Mouse (Mus musculus): ENCODE results near the gene Misp. TPM values are rescaled to one million over a fixed set of nuclear protein-coding genes. Genes with fewer than 3 reads are reported as not detected.

Misp gene
- polyA plus RNA-seq, 1 experiment = not detected

DNA sequence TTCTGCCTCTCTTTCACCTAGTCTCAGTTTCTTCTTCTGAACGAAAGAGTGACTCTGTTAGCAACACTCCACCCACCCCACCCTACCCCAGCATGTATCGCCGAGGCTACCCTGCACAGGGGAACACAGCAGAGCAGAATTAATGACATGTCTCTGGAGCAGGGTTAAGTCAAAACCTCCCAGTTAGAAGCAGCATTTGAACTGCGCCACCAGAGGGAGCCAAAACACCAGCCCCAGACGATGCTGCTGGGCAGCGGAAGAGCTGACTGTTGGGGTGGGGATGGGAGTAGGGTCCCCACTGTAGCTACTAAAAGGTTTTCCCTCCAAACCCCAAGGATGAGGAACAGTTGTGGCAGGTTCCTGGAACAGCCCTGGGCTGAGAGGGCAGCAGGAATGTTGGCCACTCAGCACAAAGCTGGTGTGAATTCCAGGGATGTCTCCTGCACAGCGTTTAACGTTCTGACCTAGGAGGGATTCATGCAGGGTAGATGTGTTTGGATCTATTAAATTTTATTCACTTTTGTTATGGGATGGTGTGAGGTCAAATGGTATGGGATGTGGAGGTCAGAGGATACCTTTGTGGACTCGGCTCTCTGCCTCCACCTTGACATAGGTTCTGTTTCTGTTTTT, 14.1 kb downstream of the Misp start:
- no peak overlapping the region for H3K4me3 ChIP-seq (ENCODE audit: insufficient read depth, low read length)
- no peak overlapping the region for H3K27ac ChIP-seq (ENCODE audit: insufficient read depth, low read length)
- no peaks in the 10 kb centered on the region for H3K4me1 ChIP-seq (ENCODE audit: control insufficient read depth, insufficient read depth, low read length)
- TF ChIP-seq POLR2A (IDR thresholded peaks at IDR 0.05; ENCODE audit: low read depth, low read length) (no peak), CTCF (IDR thresholded peaks at IDR 0.05; ENCODE audit: borderline replicate concordance, insufficient read depth, low read length) (peak; percentile 92)

DNA sequence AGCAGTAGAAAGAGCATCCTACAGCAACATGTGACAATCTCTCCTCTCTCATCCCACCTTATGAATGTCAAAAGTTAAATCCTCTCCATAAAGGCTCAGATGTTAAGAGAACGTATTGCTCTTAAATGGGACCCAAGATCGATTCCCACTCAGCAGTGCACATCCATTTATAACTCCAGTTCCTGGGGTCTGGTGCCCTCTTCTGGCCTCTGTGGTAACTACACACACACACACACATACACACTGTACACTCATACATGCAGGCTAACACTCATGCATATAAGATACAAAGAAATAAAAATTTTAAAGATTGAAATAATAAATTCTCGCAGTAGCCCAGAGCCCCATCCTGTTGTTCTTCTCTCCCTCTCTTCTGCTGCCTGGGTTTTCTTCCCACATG, 16.1 kb downstream of the Misp start:
- no peak for TF ChIP-seq POLR2A (IDR thresholded peaks at IDR 0.05; ENCODE audit: low read depth, low read length)
- TF ChIP-seq CTCF (IDR thresholded peaks at IDR 0.05; ENCODE audit: borderline replicate concordance, insufficient read depth, low read length) = no peak
- H3K4me3 ChIP-seq (ENCODE audit: insufficient read depth, low read length) = no peak overlapping the region
- H3K4me1 ChIP-seq (ENCODE audit: control insufficient read depth, insufficient read depth, low read length) = no peaks in the 10 kb centered on the region
- H3K27ac ChIP-seq (ENCODE audit: insufficient read depth, low read length) = no peak overlapping the region

DNA sequence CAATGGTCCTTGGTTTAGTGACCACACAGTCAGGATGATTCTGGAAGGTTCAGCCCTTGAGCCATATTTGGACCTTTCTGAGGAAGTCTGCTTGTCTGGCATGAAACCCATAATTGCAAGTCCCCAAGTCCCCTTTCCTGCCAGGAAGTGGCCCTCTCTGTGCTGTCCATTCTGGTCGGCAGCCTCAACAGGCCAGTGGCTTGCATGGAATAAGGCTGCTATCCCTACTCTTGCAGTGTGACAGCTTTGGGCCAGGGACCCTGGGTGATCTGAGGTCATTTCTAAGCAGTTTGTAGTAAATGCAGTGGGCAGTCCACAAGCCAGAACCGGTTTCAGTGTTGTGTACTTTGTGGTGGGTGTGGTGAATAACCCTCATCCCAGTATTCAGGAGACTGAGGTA, 17.4 kb downstream of the Misp start:
- H3K4me3 ChIP-seq (ENCODE audit: insufficient read depth, low read length) = no peak overlapping the region
- TF ChIP-seq POLR2A (IDR thresholded peaks at IDR 0.05; ENCODE audit: low read depth, low read length) (no peak), CTCF (IDR thresholded peaks at IDR 0.05; ENCODE audit: borderline replicate concordance, insufficient read depth, low read length) (no peak)
- H3K4me1 ChIP-seq (ENCODE audit: control insufficient read depth, insufficient read depth, low read length) = no peaks in the 10 kb centered on the region
- no peak overlapping the region for H3K27ac ChIP-seq (ENCODE audit: insufficient read depth, low read length)

DNA sequence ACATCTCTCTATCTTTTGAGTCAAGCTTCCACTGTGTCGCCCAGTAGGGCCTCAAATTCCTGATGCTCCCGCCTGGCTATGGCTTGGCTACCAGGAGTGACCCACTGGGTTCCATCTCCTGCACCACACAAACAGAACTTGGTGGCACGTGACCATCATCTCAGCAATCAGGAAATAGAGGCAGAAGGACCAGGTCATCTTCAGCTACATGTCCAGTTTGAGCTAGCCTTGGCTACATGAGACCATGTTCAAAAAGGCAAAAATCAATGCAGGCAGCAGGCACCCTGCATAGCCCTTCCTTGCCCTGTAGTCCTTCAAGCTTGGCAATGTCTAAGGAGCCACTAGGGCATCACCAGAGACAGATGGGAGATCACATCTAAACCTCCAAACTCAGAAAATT, 19.3 kb downstream of the Misp start:
- TF ChIP-seq CTCF (IDR thresholded peaks at IDR 0.05; ENCODE audit: borderline replicate concordance, insufficient read depth, low read length) = no peak
- TF ChIP-seq POLR2A (IDR thresholded peaks at IDR 0.05; ENCODE audit: low read depth, low read length) = no peak
- peak overlapping the region; percentile 91 for H3K27ac ChIP-seq (ENCODE audit: insufficient read depth, low read length)
- no peaks in the 10 kb centered on the region; the same call in 1 of the 2 replicates for H3K4me1 ChIP-seq (ENCODE audit: control insufficient read depth, insufficient read depth, low read length)
- H3K4me3 ChIP-seq (ENCODE audit: insufficient read depth, low read length) = no peak overlapping the region

DNA sequence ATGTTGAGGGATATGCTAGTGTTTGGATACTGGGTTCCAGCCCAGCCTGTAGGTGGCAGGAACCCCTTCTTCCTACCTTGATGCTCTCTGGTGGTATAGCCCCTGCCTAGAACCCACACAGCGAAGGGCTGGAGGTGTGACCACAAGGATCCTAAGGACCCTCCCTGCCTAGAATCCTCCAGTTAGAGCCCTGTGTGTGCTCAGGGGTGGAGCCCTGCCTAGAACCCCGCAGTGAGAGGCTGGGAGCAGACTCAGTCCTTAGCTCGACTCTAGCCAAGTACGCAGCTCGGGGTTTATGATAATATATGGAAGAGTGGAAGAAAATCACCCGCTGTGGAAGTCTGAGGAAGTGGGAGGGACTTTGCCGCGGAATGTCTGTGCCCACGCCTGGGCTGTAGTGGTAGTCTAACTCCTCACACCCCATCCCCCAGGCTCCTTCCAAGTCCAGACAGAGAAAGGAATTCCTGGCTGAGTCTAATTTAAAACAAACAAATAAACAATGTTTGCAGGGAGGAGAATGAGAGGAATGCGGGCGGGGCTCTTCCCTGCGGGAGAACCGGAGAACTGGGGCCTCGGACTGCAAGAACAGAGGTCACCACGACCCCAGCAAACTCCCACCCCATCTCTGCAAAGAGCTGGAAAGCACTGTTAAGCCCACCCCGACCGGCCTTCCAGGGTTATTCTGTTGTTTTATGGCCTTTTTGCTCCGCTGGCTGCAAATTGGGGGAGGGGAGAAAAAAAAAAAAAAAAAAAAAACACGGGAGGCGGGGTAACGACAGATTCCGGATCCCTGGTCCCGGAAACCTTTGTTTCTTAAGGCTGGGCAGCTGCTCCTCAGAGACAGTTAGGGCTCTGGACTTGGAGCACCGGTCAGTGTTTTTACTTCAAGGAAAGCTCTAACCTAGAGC, 20.1 kb downstream of the Misp start:
- TF ChIP-seq POLR2A (IDR thresholded peaks at IDR 0.05; ENCODE audit: low read depth, low read length) (peak; percentile 89), CTCF (IDR thresholded peaks at IDR 0.05; ENCODE audit: borderline replicate concordance, insufficient read depth, low read length) (no peak)
- peak overlapping the region; percentile 91 for H3K27ac ChIP-seq (ENCODE audit: insufficient read depth, low read length)
- peak overlapping the region; percentile 31 for H3K4me3 ChIP-seq (ENCODE audit: insufficient read depth, low read length)
- no peaks in the 10 kb centered on the region; the same call in 1 of the 2 replicates for H3K4me1 ChIP-seq (ENCODE audit: control insufficient read depth, insufficient read depth, low read length)

DNA sequence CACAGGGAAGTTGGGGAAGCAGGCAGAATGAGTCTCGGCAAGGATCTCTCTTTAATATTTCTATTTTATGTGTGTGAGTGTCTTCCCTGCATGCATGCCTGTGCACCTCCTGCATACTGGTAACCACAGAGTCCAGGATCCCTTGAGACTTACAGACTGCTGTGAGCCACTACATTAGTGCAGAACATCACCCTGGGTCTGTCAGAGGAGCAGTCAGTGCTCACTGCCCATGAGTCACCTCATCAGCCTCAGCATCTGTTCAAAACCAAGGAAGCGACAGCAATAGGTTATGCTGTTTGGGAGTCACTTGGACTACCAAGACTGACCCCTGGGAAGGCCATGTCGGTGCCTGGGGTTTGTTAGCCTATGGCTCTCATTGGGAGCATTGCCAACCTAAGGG, 21.5 kb downstream of the Misp start:
- Histone ChIP-seq H3K27ac (ENCODE audit: insufficient read depth, low read length) (peak overlapping the region; percentile 17; the same call in 1 of the 2 replicates), H3K4me3 (ENCODE audit: insufficient read depth, low read length) (no peak overlapping the region), H3K4me1 (ENCODE audit: control insufficient read depth, insufficient read depth, low read length) (no peaks in the 10 kb centered on the region; the same call in 1 of the 2 replicates)
- TF ChIP-seq POLR2A (IDR thresholded peaks at IDR 0.05; ENCODE audit: low read depth, low read length) (no peak), CTCF (IDR thresholded peaks at IDR 0.05; ENCODE audit: borderline replicate concordance, insufficient read depth, low read length) (no peak)

DNA sequence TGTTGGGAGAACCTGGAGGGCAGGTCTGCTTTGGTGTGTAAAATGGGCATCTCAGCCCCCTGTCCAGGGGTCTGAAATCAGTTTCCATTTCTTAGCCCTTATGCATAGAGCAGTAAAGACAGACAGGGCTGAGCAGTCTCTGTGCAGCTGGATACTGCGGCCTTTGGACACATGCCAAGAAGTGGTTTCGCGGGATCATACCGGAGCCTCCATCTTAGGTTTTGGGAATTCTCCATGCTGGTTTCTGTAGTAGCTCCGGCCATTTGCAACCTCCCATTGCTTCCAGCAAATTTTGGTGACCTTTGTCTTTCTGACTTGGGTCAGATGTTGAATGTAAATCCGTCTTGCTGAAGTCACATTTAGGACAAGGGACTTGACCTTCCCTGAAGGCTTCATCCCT, 22.7 kb downstream of the Misp start:
- Histone ChIP-seq H3K27ac (ENCODE audit: insufficient read depth, low read length) (no peak overlapping the region), H3K4me3 (ENCODE audit: insufficient read depth, low read length) (no peak overlapping the region), H3K4me1 (ENCODE audit: control insufficient read depth, insufficient read depth, low read length) (no peaks in the 10 kb centered on the region; the same call in 1 of the 2 replicates)
- TF ChIP-seq POLR2A (IDR thresholded peaks at IDR 0.05; ENCODE audit: low read depth, low read length) (no peak), CTCF (IDR thresholded peaks at IDR 0.05; ENCODE audit: borderline replicate concordance, insufficient read depth, low read length) (no peak)

DNA sequence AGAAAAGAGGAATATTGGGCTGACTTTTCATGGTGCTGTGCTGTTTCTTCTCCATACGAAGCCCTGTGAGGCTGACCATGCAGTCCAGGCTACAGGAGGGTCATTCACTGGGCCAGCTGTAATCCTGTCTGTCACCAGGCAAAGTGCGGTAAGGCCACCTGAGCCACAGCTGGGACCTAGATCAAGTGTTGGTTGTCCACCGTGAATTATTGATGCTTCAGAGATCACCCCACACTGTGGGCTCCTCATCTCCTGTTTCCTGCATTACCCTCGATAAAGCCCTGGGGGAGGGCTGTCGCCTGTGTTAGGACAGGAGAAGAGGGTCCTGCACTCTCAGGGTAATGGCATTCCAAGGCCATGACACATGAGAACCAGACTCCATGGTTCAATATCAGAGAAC, 25.8 kb downstream of the Misp start:
- Histone ChIP-seq H3K27ac (ENCODE audit: insufficient read depth, low read length) (no peak overlapping the region), H3K4me1 (ENCODE audit: control insufficient read depth, insufficient read depth, low read length) (peaks cover under 1% of the 10 kb centered on the region; the same call in 1 of the 2 replicates), H3K4me3 (ENCODE audit: insufficient read depth, low read length) (no peak overlapping the region)
- TF ChIP-seq CTCF (IDR thresholded peaks at IDR 0.05; ENCODE audit: borderline replicate concordance, insufficient read depth, low read length) = no peak
- TF ChIP-seq POLR2A (IDR thresholded peaks at IDR 0.05; ENCODE audit: low read depth, low read length) = no peak

DNA sequence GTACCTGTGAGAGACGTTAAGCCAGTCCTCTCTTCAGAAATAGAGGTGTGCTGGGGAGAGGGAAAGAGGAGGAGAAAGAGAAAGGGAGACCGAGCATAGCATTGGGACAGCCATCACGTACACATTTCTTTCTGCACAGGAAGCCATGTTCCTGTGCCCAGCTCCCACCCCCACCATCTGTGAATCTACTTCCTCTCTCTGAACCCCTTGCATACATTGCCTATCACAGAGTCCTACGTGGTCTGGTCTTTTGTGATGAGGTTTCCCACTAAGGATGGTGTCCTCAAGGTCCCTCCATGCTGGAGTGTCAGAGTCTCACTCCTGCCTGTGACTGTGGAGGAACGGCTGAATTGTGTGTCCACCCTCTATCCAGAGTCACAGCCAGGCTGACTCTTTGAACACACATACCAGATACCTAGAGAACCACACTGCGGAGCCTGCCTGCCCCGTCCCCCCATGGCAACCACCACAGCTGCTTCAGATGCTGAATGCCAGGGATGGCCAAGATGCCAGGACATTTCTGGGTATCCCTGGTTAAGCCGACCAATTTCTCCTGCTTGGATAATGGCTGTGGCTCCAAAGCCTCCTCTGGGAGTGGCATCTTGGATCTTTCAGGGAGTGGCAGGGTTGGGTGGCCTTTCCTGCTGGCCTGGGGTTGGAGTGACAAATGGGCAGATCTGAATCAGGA, 29.3 kb downstream of the Misp start:
- Histone ChIP-seq H3K4me1 (ENCODE audit: control insufficient read depth, insufficient read depth, low read length) (peaks cover 13% of the 10 kb centered on the region; the same call in 1 of the 2 replicates), H3K27ac (ENCODE audit: insufficient read depth, low read length) (no peak overlapping the region), H3K4me3 (ENCODE audit: insufficient read depth, low read length) (no peak overlapping the region)
- TF ChIP-seq CTCF (IDR thresholded peaks at IDR 0.05; ENCODE audit: borderline replicate concordance, insufficient read depth, low read length) (no peak), POLR2A (IDR thresholded peaks at IDR 0.05; ENCODE audit: low read depth, low read length) (no peak)

Data from embryonic fibroblast, embryonic 13.5 days (primary cell).